Mouse (Mus musculus): ENCODE results near the gene Olfr769. TPM values are rescaled to one million over a fixed set of nuclear protein-coding genes. Genes with fewer than 3 reads are reported as not detected.

Olfr769 gene
- not detected in 2 replicates for polyA plus RNA-seq (2012; ENCODE audit: low replicate concordance)

DNA sequence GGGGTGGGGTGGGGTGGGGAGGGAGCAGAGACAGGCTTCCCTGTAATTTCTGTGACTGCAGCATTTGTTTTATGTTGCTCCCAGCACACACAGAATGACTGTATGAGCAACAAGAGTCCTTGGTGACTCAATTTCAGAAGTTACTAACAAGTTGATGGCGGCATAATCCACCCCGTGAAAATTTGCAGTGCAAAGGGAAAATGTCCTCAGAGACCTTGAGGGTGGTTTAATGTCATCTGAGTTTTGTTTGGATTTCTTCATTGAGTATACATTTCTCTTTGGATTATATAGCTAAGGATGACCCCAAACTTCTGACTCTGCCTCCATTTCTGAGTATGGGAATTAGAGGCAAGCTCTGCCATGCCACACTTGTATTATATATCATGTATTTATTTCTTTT is at the start of gene Olfr769:
Gene Olfr769 (minus strand): TSS at position 101 of the 400 bp plus-strand sequence.

DNA sequence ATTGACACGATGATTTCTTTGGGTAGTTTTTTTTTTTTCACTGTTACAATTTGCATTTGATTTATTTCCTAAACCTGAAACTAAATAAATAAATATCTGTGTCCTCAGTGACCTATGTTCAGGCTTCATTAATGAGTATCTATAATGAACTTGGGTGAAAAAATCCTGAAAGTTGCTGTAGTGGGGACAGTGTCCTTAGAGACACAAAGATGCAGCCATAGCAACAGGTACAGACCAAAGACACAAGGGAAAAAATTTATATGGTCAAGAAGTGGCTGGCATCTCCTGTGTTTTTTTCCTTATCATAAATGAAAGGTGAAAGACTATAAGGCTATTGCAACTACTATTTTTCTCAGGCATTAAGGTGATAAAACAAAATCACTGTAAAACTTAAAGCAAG is 47.0 kb upstream of the Olfr769 start, which contains the start of gene Olfr771:
Gene Olfr771 (minus strand): TSS at position 101 of the 400 bp plus-strand sequence.

DNA sequence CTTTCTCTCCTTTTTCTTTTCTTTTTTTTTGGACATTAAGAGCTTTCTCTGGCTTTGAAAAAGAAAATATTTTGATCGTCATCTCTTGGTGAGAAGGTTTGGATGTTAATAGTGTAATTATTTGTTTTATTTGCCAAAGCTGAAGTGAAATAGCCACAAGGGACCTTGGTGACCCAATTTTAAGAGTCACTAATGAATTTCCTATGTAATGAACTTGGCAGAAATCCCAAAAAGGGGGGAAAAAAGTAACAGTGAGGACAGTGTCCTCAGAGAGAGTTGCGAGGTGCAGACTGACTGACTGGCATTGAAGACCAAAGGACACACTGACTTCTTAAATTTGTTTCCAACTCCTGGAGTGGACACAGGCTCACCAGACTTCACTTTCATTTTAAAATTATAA is 21.2 kb upstream of the Olfr769 start, which contains the start of gene Olfr770:
Gene Olfr770 (minus strand): TSS at position 101 of the 400 bp plus-strand sequence.

DNA sequence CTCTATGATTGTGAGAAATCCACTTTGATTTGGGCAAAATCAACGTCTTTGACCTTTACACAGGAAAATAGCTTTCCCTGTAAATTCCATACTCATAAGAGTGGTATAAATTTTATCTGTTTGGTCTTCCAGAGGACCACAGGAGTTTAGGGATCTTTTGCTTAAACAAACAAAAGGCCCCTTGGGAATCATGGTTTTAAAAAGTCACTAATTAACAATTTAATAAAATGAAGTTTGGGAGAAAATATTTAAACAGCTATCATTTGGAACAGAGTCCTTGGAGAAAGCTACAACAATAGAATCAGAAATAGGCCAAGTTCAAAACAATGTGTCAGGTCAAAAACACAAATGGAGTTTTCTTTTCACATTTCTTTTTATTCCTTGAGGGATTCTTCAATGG is 18.4 kb downstream of the Olfr769 start, which contains the start of gene Olfr768:
Gene Olfr768 (minus strand): TSS at position 101 of the 400 bp plus-strand sequence.

DNA sequence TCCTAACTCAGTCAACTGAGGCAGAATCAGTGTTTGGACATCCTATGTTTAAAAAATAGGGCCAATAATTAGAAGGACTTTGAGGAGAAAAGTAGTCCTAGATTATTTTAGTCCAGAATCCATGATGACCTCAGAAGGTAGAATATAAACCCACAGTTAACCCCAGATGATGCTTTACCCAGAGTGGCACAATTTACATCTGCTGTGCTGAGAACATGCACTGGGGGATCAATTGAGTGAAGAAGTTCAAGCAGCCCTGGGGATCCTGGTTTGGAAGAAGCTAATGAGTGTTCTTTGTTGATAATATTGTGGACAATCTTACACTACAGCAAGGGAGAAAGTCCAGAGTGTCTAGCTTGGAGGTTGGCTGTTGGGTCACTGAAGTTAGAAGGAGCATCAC is 34.9 kb downstream of the Olfr769 start, which contains the start of gene Olfr767:
Gene Olfr767 (minus strand): TSS at position 101 of the 400 bp plus-strand sequence.

DNA sequence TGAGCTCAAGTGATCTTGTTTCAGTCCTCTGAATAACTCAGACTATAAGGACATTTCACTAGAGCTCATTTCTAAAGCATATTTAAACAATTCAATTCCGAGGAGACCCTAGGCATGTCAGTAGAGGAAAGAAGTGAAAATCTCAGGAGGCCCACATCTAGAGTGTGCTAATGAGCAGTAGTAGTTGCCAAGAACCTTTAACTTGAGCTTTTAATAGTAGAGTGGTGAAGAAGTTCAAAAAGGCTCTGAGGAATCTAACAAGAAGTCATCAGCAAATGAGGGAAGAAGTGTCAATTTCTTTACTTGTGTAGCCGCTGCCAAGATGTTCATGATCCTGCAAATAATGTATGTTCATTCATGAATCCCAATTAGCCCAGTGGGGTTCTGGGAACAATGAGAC is 48.8 kb downstream of the Olfr769 start, which contains the start of gene Olfr766-ps1:
Gene Olfr766-ps1 (minus strand): TSS at position 101 of the 400 bp plus-strand sequence.

Other genes with a start within 250 kb of the Olfr769 start
- 1.5 and 1.6 TPM in 2 replicates for gene Gdf11, start 226.1 kb downstream of the Olfr769 start, polyA plus RNA-seq (2012; ENCODE audit: low replicate concordance)
- gene Cd63, start 216.9 kb downstream of the Olfr769 start, polyA plus RNA-seq (2012; ENCODE audit: low replicate concordance), result 0.96 and 1.1 TPM in 2 replicates
- 2.4 and 4.2 TPM in 2 replicates for gene Rdh5, start 195.0 kb downstream of the Olfr769 start, polyA plus RNA-seq (2012; ENCODE audit: low replicate concordance)
- gene Bloc1s1, start 193.8 kb downstream of the Olfr769 start, polyA plus RNA-seq (2012; ENCODE audit: low replicate concordance), result 24.2 and 33.3 TPM in 2 replicates
- 1.6 and 2.3 TPM in 2 replicates for gene Itga7, start 184.0 kb downstream of the Olfr769 start, polyA plus RNA-seq (2012; ENCODE audit: low replicate concordance)
- gene Mettl7b, start 156.9 kb downstream of the Olfr769 start, polyA plus RNA-seq (2012; ENCODE audit: low replicate concordance), result not detected in 2 replicates
- not detected in 2 replicates for gene Olfr9, start 128.4 kb downstream of the Olfr769 start, polyA plus RNA-seq (2012; ENCODE audit: low replicate concordance)
- gene Olfr763, start 107.1 kb downstream of the Olfr769 start, polyA plus RNA-seq (2012; ENCODE audit: low replicate concordance), result not detected in 2 replicates
- gene Olfr764-ps1, start 78.0 kb downstream of the Olfr769 start, polyA plus RNA-seq (2012; ENCODE audit: low replicate concordance), result not detected in 2 replicates
- gene Olfr765, start 67.9 kb downstream of the Olfr769 start, polyA plus RNA-seq (2012; ENCODE audit: low replicate concordance), result not detected in 2 replicates
- not detected in 2 replicates for gene Olfr766-ps1, start 48.9 kb downstream of the Olfr769 start, polyA plus RNA-seq (2012; ENCODE audit: low replicate concordance)
- not detected in 2 replicates for gene Olfr767, start 35.0 kb downstream of the Olfr769 start, polyA plus RNA-seq (2012; ENCODE audit: low replicate concordance)
- not detected in 2 replicates for gene Olfr768, start 18.5 kb downstream of the Olfr769 start, polyA plus RNA-seq (2012; ENCODE audit: low replicate concordance)
- not detected in 2 replicates for gene Olfr770, start 21.1 kb upstream of the Olfr769 start, polyA plus RNA-seq (2012; ENCODE audit: low replicate concordance)
- not detected in 2 replicates for gene Olfr771, start 46.9 kb upstream of the Olfr769 start, polyA plus RNA-seq (2012; ENCODE audit: low replicate concordance)
- gene Olfr772, start 60.1 kb upstream of the Olfr769 start, polyA plus RNA-seq (2012; ENCODE audit: low replicate concordance), result not detected in 2 replicates
- not detected in 2 replicates for gene Olfr773, start 69.6 kb upstream of the Olfr769 start, polyA plus RNA-seq (2012; ENCODE audit: low replicate concordance)
- gene Olfr774, start 118.3 kb upstream of the Olfr769 start, polyA plus RNA-seq (2012; ENCODE audit: low replicate concordance), result not detected in 2 replicates
- not detected in 2 replicates for gene Olfr775, start 130.6 kb upstream of the Olfr769 start, polyA plus RNA-seq (2012; ENCODE audit: low replicate concordance)
- gene Olfr776, start 141.3 kb upstream of the Olfr769 start, polyA plus RNA-seq (2012; ENCODE audit: low replicate concordance), result not detected in 2 replicates
- not detected in 2 replicates for gene Olfr777, start 153.6 kb upstream of the Olfr769 start, polyA plus RNA-seq (2012; ENCODE audit: low replicate concordance)
- not detected in 2 replicates for gene Olfr780, start 200.3 kb upstream of the Olfr769 start, polyA plus RNA-seq (2012; ENCODE audit: low replicate concordance)
- not detected in 2 replicates for gene Olfr781, start 211.0 kb upstream of the Olfr769 start, polyA plus RNA-seq (2012; ENCODE audit: low replicate concordance)
- not detected in 2 replicates for gene Olfr782, start 231.0 kb upstream of the Olfr769 start, polyA plus RNA-seq (2012; ENCODE audit: low replicate concordance)